Mouse (Mus musculus) forebrain, embryonic 15.5 days (tissue): ENCODE results near the gene Slc7a11. TPM values are rescaled to one million over a fixed set of nuclear protein-coding genes. Genes with fewer than 3 reads are reported as not detected.

Source experiments
- ATAC-seq: fragments of 200-750 bp; cut with Nextera tagmentation; replicated peaks from 2 replicates; pipeline ENCODE4 v1.8.0; 2017; ENCODE audit warnings: mild to moderate bottlenecking, moderate TSS enrichment, moderate library complexity
- H3K27ac ChIP-seq: fragments of 300-500 bp; sonication (generic); replicated peaks from 2 replicates; pipeline ENCODE4 v1.5.1; 2015; ENCODE audit warnings: mild to moderate bottlenecking, inconsistent platforms
- H3K27me3 ChIP-seq: fragments of 300-500 bp; sonication (generic); 2 replicates; pipeline ENCODE4 v1.6.1; 2015; ENCODE audit warnings: inconsistent platforms
- H3K36me3 ChIP-seq: fragments of 300-500 bp; sonication (generic); 2 replicates; pipeline ENCODE4 v1.6.1; 2015; ENCODE audit warnings: mild to moderate bottlenecking, inconsistent platforms
- H3K4me1 ChIP-seq: fragments of 300-500 bp; sonication (generic); 2 replicates; pipeline ENCODE4 v1.6.1; 2015; ENCODE audit warnings: inconsistent platforms
- H3K4me2 ChIP-seq: fragments of 300-500 bp; sonication (generic); replicated peaks from 2 replicates; pipeline ENCODE4 v1.6.1; 2015; ENCODE audit warnings: mild to moderate bottlenecking, inconsistent platforms
- H3K4me3 ChIP-seq: fragments of 300-500 bp; sonication (generic); 2 replicates; pipeline ENCODE4 v1.5.1; 2015; ENCODE audit warnings: mild to moderate bottlenecking, inconsistent platforms
- H3K9ac ChIP-seq: fragments of 300-500 bp; sonication (generic); replicated peaks from 2 replicates; pipeline ENCODE4 v1.6.1; 2015; ENCODE audit warnings: mild to moderate bottlenecking, inconsistent platforms
- H3K9me3 ChIP-seq: fragments of 300-500 bp; sonication (generic); 2 replicates; pipeline ENCODE4 v1.6.1; 2016; ENCODE audit warnings: inconsistent platforms
- WGBS: fragments of 180-500 bp; shearing (Covaris S2); methylation state at CpG from one replicate; pipeline ENCODE4 v1.1.7; 2015; ENCODE audit warnings: mixed read lengths; 5-methylcytosine and 5-hydroxymethylcytosine counted together
- polyA plus RNA-seq: library from polyadenylated mRNA; unstranded; fragments of >200 nt; fragmentation: Nextera tagmentation; extraction: Ambion mirVana; gene quantifications from 2 replicates; pipeline ENCODE4 v1.2.1, GENCODE M21; 2015

Gene Slc7a11
- polyA plus RNA-seq, 1 experiment from 2014 or later = 2.0 TPM

- Histone ChIP-seq H3K9ac (no peak overlapping the region), H3K27me3 (no peaks in the 10 kb centered on the region), H3K4me2 (no peak overlapping the region), H3K27ac (no peak overlapping the region), H3K4me1 (peaks cover 8% of the 10 kb centered on the region), H3K36me3 (no peaks in the 10 kb centered on the region), H3K9me3 (no peaks in the 10 kb centered on the region), H3K4me3 (no peak overlapping the region)
- WGBS = 29% methylated on average over 4 of the region's 4 CpGs
- no peak for ATAC-seq
Measured at GRCm38 (mm10) chr3:50387280-50387679, 56.1 kb downstream of the Slc7a11 start.

DNA sequence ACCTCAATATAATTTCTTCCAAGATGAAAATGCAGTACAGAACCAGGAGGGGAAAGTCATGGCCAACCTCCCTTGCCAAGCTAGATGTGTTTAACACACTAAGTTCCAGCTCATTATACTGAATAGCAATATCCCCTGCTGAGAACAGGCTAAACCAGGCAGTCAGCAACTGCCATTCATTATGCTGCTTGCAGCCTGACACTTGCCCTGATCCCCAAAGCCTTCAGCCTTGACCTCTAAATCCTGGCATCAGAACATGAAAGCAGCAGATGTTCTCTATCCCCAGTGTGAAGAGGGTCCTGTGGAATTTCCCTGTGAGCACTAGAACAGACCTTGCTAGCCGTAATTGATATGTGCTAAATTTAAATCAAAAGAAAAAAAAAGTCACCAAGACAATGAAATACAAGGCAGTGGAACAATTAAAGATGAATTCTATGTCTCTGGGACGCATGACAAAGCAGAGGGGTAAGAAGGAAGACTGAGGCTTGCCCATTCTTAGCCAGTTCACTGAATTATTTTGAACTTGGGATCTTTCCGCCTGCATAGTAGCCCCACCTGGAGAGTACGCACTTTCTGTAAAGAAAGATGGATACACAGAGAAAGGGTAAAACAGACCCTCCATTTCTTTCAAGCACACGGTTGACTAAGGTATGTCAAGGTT is 56.7 kb downstream of the Slc7a11 start:
- H3K36me3 ChIP-seq = no peaks in the 10 kb centered on the region
- H3K27ac ChIP-seq = no peak overlapping the region
- 69% methylated on average over 5 of the region's 5 CpGs for WGBS
- H3K27me3 ChIP-seq = no peaks in the 10 kb centered on the region
- no peak for ATAC-seq
- H3K4me1 ChIP-seq = peaks cover 14% of the 10 kb centered on the region
- H3K4me2 ChIP-seq = no peak overlapping the region
- H3K9ac ChIP-seq = no peak overlapping the region
- no peaks in the 10 kb centered on the region for H3K9me3 ChIP-seq
- no peak overlapping the region for H3K4me3 ChIP-seq

- H3K27ac ChIP-seq = no peak overlapping the region
- no peak overlapping the region for H3K4me2 ChIP-seq
- no peaks in the 10 kb centered on the region for H3K27me3 ChIP-seq
- 34% methylated on average over 6 of the region's 6 CpGs for whole genome bisulfite sequencing
- no peak overlapping the region for H3K4me3 ChIP-seq
- ATAC-seq = no peak
- no peak overlapping the region for H3K9ac ChIP-seq
- no peaks in the 10 kb centered on the region for H3K9me3 ChIP-seq
- H3K36me3 ChIP-seq = no peaks in the 10 kb centered on the region
- H3K4me1 ChIP-seq = peaks cover 14% of the 10 kb centered on the region
Measured at GRCm38 (mm10) chr3:50386066-50386465, 57.3 kb downstream of the Slc7a11 start.

DNA sequence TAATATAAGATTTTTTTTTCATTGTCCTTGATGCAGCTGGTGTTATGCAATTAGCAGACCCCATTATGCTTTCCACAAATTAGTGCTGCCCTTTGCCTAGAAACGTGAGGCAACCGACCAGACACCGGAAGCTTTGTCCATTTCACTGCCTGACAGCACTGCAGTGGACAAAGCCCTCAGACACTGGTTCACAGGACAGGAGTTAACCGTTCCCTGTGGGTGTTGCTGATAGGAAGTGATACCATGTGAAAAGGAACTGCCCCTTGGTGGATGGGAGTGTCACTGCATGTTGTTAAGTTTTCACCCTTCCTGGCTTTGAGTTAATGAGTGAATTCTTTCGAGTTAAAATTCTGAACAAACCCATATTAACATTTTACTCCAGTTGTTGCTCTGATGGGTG is 60.7 kb downstream of the Slc7a11 start:
- H3K27ac ChIP-seq = no peak overlapping the region

GRCm38 (mm10) chr3:50381861-50382693 is 61.3 kb downstream of the Slc7a11 start:
- Histone ChIP-seq H3K4me3 (peak overlapping the region; percentile 39), H3K9ac (peak overlapping the region; percentile 36), H3K9me3 (no peaks in the 10 kb centered on the region), H3K4me2 (peak overlapping the region; percentile 49), H3K36me3 (no peaks in the 10 kb centered on the region), H3K4me1 (peaks cover 14% of the 10 kb centered on the region), H3K27me3 (no peaks in the 10 kb centered on the region), H3K27ac (0 out of 2 replicates have a peak overlapping the region, but pooled peaks have one; percentile 3)
- ATAC-seq = peak; percentile 65
- 27% methylated on average over 22 of the region's 22 CpGs for WGBS

More for the DNA sequence above, 60.7 kb downstream of the Slc7a11 start:
- peak; percentile 29 for ATAC-seq
- H3K27me3 ChIP-seq = no peaks in the 10 kb centered on the region
- no peak overlapping the region for H3K4me2 ChIP-seq
- H3K9ac ChIP-seq = no peak overlapping the region
- 17% methylated on average over 5 of the region's 5 CpGs for WGBS
- H3K36me3 ChIP-seq = no peaks in the 10 kb centered on the region
- H3K4me1 ChIP-seq = peaks cover 14% of the 10 kb centered on the region
- H3K4me3 ChIP-seq = no peak overlapping the region
- no peaks in the 10 kb centered on the region for H3K9me3 ChIP-seq

- Histone ChIP-seq H3K9me3 (no peaks in the 10 kb centered on the region), H3K4me2 (peak overlapping the region; percentile 49), H3K9ac (peak overlapping the region; percentile 36), H3K4me1 (peaks cover 11% of the 10 kb centered on the region), H3K36me3 (no peaks in the 10 kb centered on the region), H3K4me3 (peak overlapping the region; percentile 39), H3K27ac (0 out of 2 replicates have a peak overlapping the region, but pooled peaks have one; percentile 3), H3K27me3 (no peaks in the 10 kb centered on the region)
- 18% methylated on average over 10 of the region's 10 CpGs for WGBS
- peak; percentile 92 for ATAC-seq
Measured at GRCm38 (mm10) chr3:50381160-50381860, 62.1 kb downstream of the Slc7a11 start.

GRCm38 (mm10) chr3:50379942-50380341 is 63.5 kb downstream of the Slc7a11 start:
- H3K4me1 ChIP-seq = peaks cover 11% of the 10 kb centered on the region
- no peak overlapping the region for H3K4me2 ChIP-seq
- 95% methylated on average over 8 of the region's 8 CpGs for WGBS
- no peak for ATAC-seq
- H3K27ac ChIP-seq = no peak overlapping the region
- no peaks in the 10 kb centered on the region for H3K9me3 ChIP-seq
- H3K4me3 ChIP-seq = no peak overlapping the region
- no peak overlapping the region for H3K9ac ChIP-seq
- H3K36me3 ChIP-seq = no peaks in the 10 kb centered on the region
- no peaks in the 10 kb centered on the region for H3K27me3 ChIP-seq

GRCm38 (mm10) chr3:50375477-50375876 is 67.9 kb downstream of the Slc7a11 start:
- no peak overlapping the region for H3K4me2 ChIP-seq
- no peak overlapping the region for H3K9ac ChIP-seq
- no peaks in the 10 kb centered on the region for H3K36me3 ChIP-seq
- H3K4me3 ChIP-seq = no peak overlapping the region
- H3K9me3 ChIP-seq = no peaks in the 10 kb centered on the region
- ATAC-seq = 0 out of 2 replicates have a peak, but pooled peaks have one; percentile 43
- no peaks in the 10 kb centered on the region for H3K4me1 ChIP-seq
- H3K27me3 ChIP-seq = no peaks in the 10 kb centered on the region
- H3K27ac ChIP-seq = no peak overlapping the region

GRCm38 (mm10) chr3:50369791-50370190 is 73.6 kb downstream of the Slc7a11 start:
- ATAC-seq = no peak
- Histone ChIP-seq H3K36me3 (no peaks in the 10 kb centered on the region), H3K27me3 (no peaks in the 10 kb centered on the region)

GRCm38 (mm10) chr3:50367175-50367574 is 76.2 kb downstream of the Slc7a11 start:
- ATAC-seq = no peak
- Histone ChIP-seq H3K4me2 (no peak overlapping the region), H3K9me3 (no peaks in the 10 kb centered on the region), H3K4me3 (no peak overlapping the region), H3K4me1 (no peaks in the 10 kb centered on the region), H3K36me3 (no peaks in the 10 kb centered on the region), H3K27ac (no peak overlapping the region), H3K27me3 (no peaks in the 10 kb centered on the region), H3K9ac (no peak overlapping the region)
- WGBS = 40% methylated on average over 3 of the region's 3 CpGs

More at GRCm38 (mm10) chr3:50369791-50370190, 73.6 kb downstream of the Slc7a11 start:
- Histone ChIP-seq H3K4me2 (no peak overlapping the region), H3K4me1 (no peaks in the 10 kb centered on the region), H3K4me3 (no peak overlapping the region), H3K9me3 (no peaks in the 10 kb centered on the region), H3K9ac (no peak overlapping the region), H3K27ac (no peak overlapping the region)
- 96% methylated on average over 6 of the region's 6 CpGs for WGBS

- Histone ChIP-seq H3K4me2 (no peak overlapping the region), H3K9ac (no peak overlapping the region), H3K27me3 (no peaks in the 10 kb centered on the region), H3K4me3 (no peak overlapping the region), H3K36me3 (no peaks in the 10 kb centered on the region), H3K9me3 (no peaks in the 10 kb centered on the region), H3K4me1 (no peaks in the 10 kb centered on the region), H3K27ac (no peak overlapping the region)
- no peak for ATAC-seq
- WGBS = 89% methylated on average over 3 of the region's 3 CpGs
Measured at GRCm38 (mm10) chr3:50363659-50364058, 79.8 kb downstream of the Slc7a11 start.

DNA sequence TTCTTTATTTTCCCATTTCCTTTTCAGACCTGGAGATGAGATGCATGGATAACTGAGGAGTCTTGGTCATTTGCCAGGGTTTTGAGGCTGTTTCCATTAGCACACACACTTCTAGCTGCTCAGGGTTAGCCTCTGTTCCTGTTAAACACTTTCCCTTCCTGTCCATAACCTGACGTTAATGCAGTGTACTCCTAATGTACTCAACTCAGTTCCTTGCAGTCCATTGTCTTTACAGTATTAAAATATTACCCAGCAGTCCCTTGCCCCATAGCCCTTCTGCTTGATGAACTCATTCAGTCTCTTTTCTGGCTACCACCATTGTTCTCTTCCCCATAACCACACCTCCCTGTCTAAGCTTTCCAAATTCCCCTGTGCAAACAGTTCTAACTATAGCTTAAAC is 96.3 kb downstream of the Slc7a11 start:
- no peak overlapping the region for H3K27ac ChIP-seq
- no peak for ATAC-seq
- H3K4me2 ChIP-seq = no peak overlapping the region
- no peaks in the 10 kb centered on the region for H3K36me3 ChIP-seq
- no peak overlapping the region for H3K9ac ChIP-seq
- no peaks in the 10 kb centered on the region for H3K27me3 ChIP-seq
- H3K4me1 ChIP-seq = no peaks in the 10 kb centered on the region
- H3K9me3 ChIP-seq = no peaks in the 10 kb centered on the region
- no peak overlapping the region for H3K4me3 ChIP-seq
- WGBS = 32% methylated on average over 1 of the region's 1 CpGs
